Mouse (Mus musculus) Muller cell, postnatal 12 days (primary cell): ENCODE results near the gene Snx32.
A peak's percentile ranks its signal among the peaks of the same experiment; 100 is the strongest.

Experiments
- DNase-seq: peaks from one replicate; pipeline ENCODE4 v3.0.0-alpha.2; 2015; ENCODE audit errors: inconsistent ontology term

Snx32 gene

GRCm38 (mm10) chr19:5457746-5458442, 52.4 kb downstream of the Snx32 start, which contains the start of gene Ccdc85b:
Gene Ccdc85b, minus strand, starts transcription at chr19:5457894.
- no peak for DNase-seq

- peak; percentile 98 for DNase-seq
Measured at GRCm38 (mm10) chr19:5456922-5457745, 53.2 kb downstream of the Snx32 start.

- peak; percentile 83 for DNase-seq
Measured at GRCm38 (mm10) chr19:5456241-5456921, 54.0 kb downstream of the Snx32 start.

GRCm38 (mm10) chr19:5455568-5455967, 54.8 kb downstream of the Snx32 start:
- DNase-seq: no peak

GRCm38 (mm10) chr19:5455037-5455436, 55.3 kb downstream of the Snx32 start:
- DNase-seq: no peak

GRCm38 (mm10) chr19:5451766-5452165, 58.6 kb downstream of the Snx32 start:
- no peak for DNase-seq

GRCm38 (mm10) chr19:5449673-5450072, 60.7 kb downstream of the Snx32 start:
- DNase-seq: no peak

GRCm38 (mm10) chr19:5448354-5449150, 61.8 kb downstream of the Snx32 start:
- DNase-seq: peak; percentile 82

- peak; percentile 87 for DNase-seq
Measured at GRCm38 (mm10) chr19:5447515-5448353, 62.6 kb downstream of the Snx32 start, which contains the start of gene Fosl1. Gene Fosl1, plus strand, starts transcription at chr19:5447547.

GRCm38 (mm10) chr19:5445747-5446146, 64.6 kb downstream of the Snx32 start:
- no peak for DNase-seq

- DNase-seq: peak; percentile 92
Measured at GRCm38 (mm10) chr19:5444954-5445353, 65.4 kb downstream of the Snx32 start.

GRCm38 (mm10) chr19:5444371-5444908, 65.9 kb downstream of the Snx32 start:
- DNase-seq: no peak
